Mouse (Mus musculus): ENCODE data around the gene Atcay. TPM values are rescaled to one million over a fixed set of nuclear protein-coding genes. Genes with fewer than 3 reads are reported as not detected.
"Not testable (repeated sequence)": the region's sequence is repeated elsewhere in the genome, so short reads cannot be mapped to it uniquely, and the experiment has no call there.

The Atcay gene
- polyA plus RNA-seq, 1 experiment from 2014 or later = 0.53 TPM

GRCm38 (mm10) chr10:81189821-81190220 is 40.8 kb downstream of the Atcay start:
- Histone ChIP-seq H3K36me3 (peaks cover 61% of the 10 kb centered on the region), H3K4me3 (no peak overlapping the region), H3K4me1 (peaks cover 43% of the 10 kb centered on the region), H3K9ac (no peak overlapping the region), H3K4me2 (no peak overlapping the region), H3K9me3 (no peaks in the 10 kb centered on the region), H3K27me3 (replicated peaks) (peaks cover 11% of the 10 kb centered on the region), H3K27ac (replicated peaks) (no peak overlapping the region)
- no peak for ATAC-seq (ENCODE audit: extremely low read depth, insufficient number of reproducible peaks, low FRiP score, low TSS enrichment)
- 77% methylated on average over 26 of the region's 26 CpGs for WGBS

- ATAC-seq (ENCODE audit: extremely low read depth, insufficient number of reproducible peaks, low FRiP score, low TSS enrichment) = no peak
- no peak overlapping the region for H3K4me3 ChIP-seq
- peak overlapping the region; percentile 44; the same call in 1 of the 2 replicates for H3K9ac ChIP-seq
- no peak overlapping the region for H3K27ac ChIP-seq (replicated peaks)
- 94% methylated on average over 9 of the region's 9 CpGs for WGBS
- no peaks in the 10 kb centered on the region for H3K27me3 ChIP-seq (replicated peaks)
- H3K36me3 ChIP-seq = peaks cover 76% of the 10 kb centered on the region
- H3K4me2 ChIP-seq = no peak overlapping the region
- no peaks in the 10 kb centered on the region for H3K9me3 ChIP-seq
- peaks cover 46% of the 10 kb centered on the region for H3K4me1 ChIP-seq
Measured at GRCm38 (mm10) chr10:81187161-81187560, 43.5 kb downstream of the Atcay start.

GRCm38 (mm10) chr10:81184765-81185164 is 45.9 kb downstream of the Atcay start:
- ATAC-seq (ENCODE audit: extremely low read depth, insufficient number of reproducible peaks, low FRiP score, low TSS enrichment) = no peak
- WGBS = 13% methylated on average over 4 of the region's 4 CpGs
- Histone ChIP-seq H3K36me3 (peaks cover 79% of the 10 kb centered on the region), H3K4me1 (peaks cover 49% of the 10 kb centered on the region), H3K4me2 (peak overlapping the region; percentile 82), H3K27me3 (replicated peaks) (no peaks in the 10 kb centered on the region), H3K9ac (peak overlapping the region; percentile 89), H3K27ac (replicated peaks) (peak overlapping the region; percentile 94), H3K9me3 (no peaks in the 10 kb centered on the region), H3K4me3 (peak overlapping the region; percentile 6; the same call in 1 of the 2 replicates)

- Histone ChIP-seq H3K27ac (replicated peaks) (peak within 1 kb of the TSS; percentile 94), H3K4me2 (peak within 1 kb of the TSS; percentile 82), H3K4me3 (peak within 1 kb of the TSS; percentile 80), H3K27me3 (replicated peaks) (no peaks in the 10 kb centered on the region), H3K4me1 (peaks cover 58% of the 10 kb centered on the region), H3K9me3 (no peaks in the 10 kb centered on the region), H3K36me3 (peaks cover 83% of the 10 kb centered on the region), H3K9ac (peak within 1 kb of the TSS; percentile 89)
- whole genome bisulfite sequencing = 69% methylated on average over 5 of the region's 5 CpGs
- ATAC-seq (ENCODE audit: extremely low read depth, insufficient number of reproducible peaks, low FRiP score, low TSS enrichment) = no peak
Measured at GRCm38 (mm10) chr10:81183805-81184204, 46.8 kb downstream of the Atcay start, which contains the start of gene 4930442H23Rik. Gene 4930442H23Rik, minus strand, starts transcription at chr10:81183849.

- WGBS = 5% methylated on average over 53 of the region's 53 CpGs
- H3K4me2 ChIP-seq = peak within 1 kb of the TSS; percentile 82
- no peaks in the 10 kb centered on the region for H3K27me3 ChIP-seq (replicated peaks)
- H3K4me3 ChIP-seq = peak within 1 kb of the TSS; percentile 80
- peak; percentile 86 for ATAC-seq (ENCODE audit: extremely low read depth, insufficient number of reproducible peaks, low FRiP score, low TSS enrichment)
- peak within 1 kb of the TSS; percentile 94 for H3K27ac ChIP-seq (replicated peaks)
- H3K9me3 ChIP-seq = no peaks in the 10 kb centered on the region
- H3K4me1 ChIP-seq = peaks cover 70% of the 10 kb centered on the region
- peak within 1 kb of the TSS; percentile 89 for H3K9ac ChIP-seq
- H3K36me3 ChIP-seq = peaks cover 84% of the 10 kb centered on the region
Measured at GRCm38 (mm10) chr10:81182336-81183333, 48.0 kb downstream of the Atcay start, which contains the start of gene Dapk3. Gene Dapk3, plus strand, starts transcription at chr10:81183005.

GRCm38 (mm10) chr10:81181860-81182259 is 48.8 kb downstream of the Atcay start:
- WGBS = 67% methylated on average over 12 of the region's 12 CpGs
- ATAC-seq (ENCODE audit: extremely low read depth, insufficient number of reproducible peaks, low FRiP score, low TSS enrichment); H3K4me2 ChIP-seq; H3K9me3 ChIP-seq; H3K4me3 ChIP-seq; H3K27me3 ChIP-seq (replicated peaks): not testable (repeated sequence)
- peaks cover 73% of the 10 kb centered on the region for H3K4me1 ChIP-seq
- 0 out of 2 replicates have a peak overlapping the region, but pooled peaks have one; percentile 24 for H3K9ac ChIP-seq
- peak overlapping the region; percentile 60 for H3K27ac ChIP-seq (replicated peaks)
- H3K36me3 ChIP-seq = peaks cover 82% of the 10 kb centered on the region

GRCm38 (mm10) chr10:81180946-81181345 is 49.7 kb downstream of the Atcay start:
- 89% methylated on average over 13 of the region's 13 CpGs for WGBS
- H3K36me3 ChIP-seq = peaks cover 75% of the 10 kb centered on the region
- H3K4me1 ChIP-seq = peaks cover 74% of the 10 kb centered on the region
- ATAC-seq (ENCODE audit: extremely low read depth, insufficient number of reproducible peaks, low FRiP score, low TSS enrichment) = no peak
- peak overlapping the region; percentile 60; the same call in 1 of the 2 replicates for H3K27ac ChIP-seq (replicated peaks)
- no peak overlapping the region for H3K4me3 ChIP-seq
- no peaks in the 10 kb centered on the region for H3K27me3 ChIP-seq (replicated peaks)
- H3K9ac ChIP-seq = peak overlapping the region; percentile 54; the same call in 1 of the 2 replicates
- H3K9me3 ChIP-seq = no peaks in the 10 kb centered on the region
- no peak overlapping the region for H3K4me2 ChIP-seq

- Histone ChIP-seq H3K4me2 (no peak overlapping the region), H3K27me3 (replicated peaks) (no peaks in the 10 kb centered on the region), H3K36me3 (peaks cover 64% of the 10 kb centered on the region), H3K4me1 (peaks cover 75% of the 10 kb centered on the region), H3K9me3 (no peaks in the 10 kb centered on the region), H3K9ac (peak overlapping the region; percentile 37), H3K27ac (replicated peaks) (peak overlapping the region; percentile 60; the same call in 1 of the 2 replicates), H3K4me3 (no peak overlapping the region)
- 89% methylated on average over 32 of the region's 32 CpGs for WGBS
- ATAC-seq (ENCODE audit: extremely low read depth, insufficient number of reproducible peaks, low FRiP score, low TSS enrichment) = no peak
Measured at GRCm38 (mm10) chr10:81179451-81180342, 50.9 kb downstream of the Atcay start.

- Histone ChIP-seq H3K4me2 (no peak overlapping the region), H3K36me3 (peaks cover 56% of the 10 kb centered on the region), H3K9ac (no peak overlapping the region; the same call in 1 of the 2 replicates), H3K4me3 (peak overlapping the region; percentile 95; the same call in 1 of the 2 replicates), H3K9me3 (no peaks in the 10 kb centered on the region), H3K4me1 (peaks cover 75% of the 10 kb centered on the region), H3K27me3 (replicated peaks) (no peaks in the 10 kb centered on the region), H3K27ac (replicated peaks) (no peak overlapping the region; the same call in 1 of the 2 replicates)
- 95% methylated on average over 11 of the region's 11 CpGs for WGBS
- ATAC-seq (ENCODE audit: extremely low read depth, insufficient number of reproducible peaks, low FRiP score, low TSS enrichment) = no peak
Measured at GRCm38 (mm10) chr10:81178927-81179326, 51.7 kb downstream of the Atcay start.

- H3K4me3 ChIP-seq = peak overlapping the region; percentile 95
- no peaks in the 10 kb centered on the region for H3K9me3 ChIP-seq
- 54% methylated on average over 14 of the region's 14 CpGs for WGBS
- H3K27me3 ChIP-seq (replicated peaks) = no peaks in the 10 kb centered on the region
- H3K4me1 ChIP-seq = peaks cover 77% of the 10 kb centered on the region
- peak overlapping the region; percentile 99 for H3K9ac ChIP-seq
- H3K27ac ChIP-seq (replicated peaks) = peak overlapping the region; percentile 93
- no peak for ATAC-seq (ENCODE audit: extremely low read depth, insufficient number of reproducible peaks, low FRiP score, low TSS enrichment)
- H3K36me3 ChIP-seq = peaks cover 55% of the 10 kb centered on the region
- H3K4me2 ChIP-seq = peak overlapping the region; percentile 98
Measured at GRCm38 (mm10) chr10:81177958-81178712, 52.5 kb downstream of the Atcay start.

Data from heart, embryonic 13.5 days (tissue).